12 mouse cellular contexts compared by ENCODE assay signal in genomic region chr7:107392749-107393148, GRCm38 (mm10). TPM values are rescaled to one million over a fixed set of nuclear protein-coding genes. Genes with fewer than 3 reads are reported as not detected.
A peak's percentile ranks its signal among the peaks of the same experiment; 100 is the strongest.
DNase-seq lines count a peak whose midpoint lies in the region.
"Had no signal": no experiment of that assay in that cellular context is flagged by ENCODE, and none has a peak within 500 bp of the region (broad histone marks: within the 10 kb centered on the region; RNA-seq: fewer than 3 reads in every experiment).

No protein-coding gene starts in this region.

- WGBS in heart, embryonic 10.5 days, result 67% methylated on average over 2 of the region's 2 CpGs

- intact Hi-C loops in heart, postnatal 14 days (cut with DNase I), result no loop called here

- H3K36me3 ChIP-seq in heart, embryonic 10.5 days, result no peaks in the 10 kb centered on the region

- H3K9me3 ChIP-seq in heart, embryonic 10.5 days, result no peaks in the 10 kb centered on the region

- no peaks in the 10 kb centered on the region for H3K4me1 ChIP-seq in heart, embryonic 10.5 days

- H3K27me3 ChIP-seq in heart, embryonic 10.5 days (ENCODE audit: insufficient read depth, poor library complexity, severe bottlenecking), result no peaks in the 10 kb centered on the region

- H3K4me3 ChIP-seq in heart, embryonic 10.5 days, result no peak overlapping the region
- H3K4me3 ChIP-seq: erythroblast, embryonic 14.5 days had no signal

- DNase-seq in heart, postnatal 14 days, result peak; percentile 6 to 27
- no peak for DNase-seq in heart, embryonic 10.5 days (ENCODE audit: low spot score)
- peak; percentile 10 for DNase-seq in ovary, postnatal 36 days (ENCODE audit: low spot score)
- DNase-seq in ovary, adult 18-20 months (ENCODE audit: low spot score), result no peak
- DNase-seq in embryo, embryonic 11 days, result peak; percentile 60
- peak; percentile 37 for DNase-seq in retina, embryonic 14.5 days (ENCODE audit: low spot score)
- DNase-seq in right cerebral cortex, adult 2 months (ENCODE audit: low spot score in 2 of 2), result no peak
- DNase-seq in cerebellum, postnatal 14 days, result no peak
- DNase-seq: cerebellum, adult 18-20 months; gastrocnemius, postnatal 25 days; left cerebral cortex, postnatal 4 days had no signal

- H3K27ac ChIP-seq in heart, embryonic 10.5 days, result no peak overlapping the region

RNA-seq across cellular contexts. Expression of gene Syt9, which starts 22.2 kb away (rescaled TPM):
- under 1 TPM in 1 of 2 experiments, not detected in 1; 0.17 TPM for total RNA-seq in heart, postnatal 14 days (2021)
- 0.63 and 0.72 TPM in 2 replicates for polyA plus RNA-seq in heart, embryonic 10.5 days (2016; fragmentation: Nextera tagmentation; extraction: Ambion mirVana)
- polyA plus RNA-seq: erythroblast, embryonic 14.5 days had no signal

Comparison
In these comparisons a context has a peak if more than half of its experiments do, and no peak if none do; other contexts are left out.
1. DNase-seq: peak in heart, postnatal 14 days (2 of 2), ovary, postnatal 36 days (single experiment), embryo, embryonic 11 days (single experiment) and retina, embryonic 14.5 days (single experiment); none in heart, embryonic 10.5 days (single experiment), ovary, adult 18-20 months (single experiment), right cerebral cortex, adult 2 months (0 of 2) and cerebellum, postnatal 14 days (0 of 2).